Mouse (Mus musculus) intestine, embryonic 16.5 days (tissue): Measurements from ENCODE around the gene Abcb6. TPM values are rescaled to one million over a fixed set of nuclear protein-coding genes. Genes with fewer than 3 reads are reported as not detected.

Source experiments
- ATAC-seq: fragments of 200-750 bp; cut with Nextera tagmentation; 2 replicates; pipeline ENCODE4 v1.8.0; 2017; ENCODE audit warnings: moderate TSS enrichment, moderate library complexity
- H3K27ac ChIP-seq: fragments of 300-500 bp; sonication (generic); 2 replicates; pipeline ENCODE4 v1.5.1; 2014; ENCODE audit warnings: mild to moderate bottlenecking, low read length
- H3K27me3 ChIP-seq: fragments of 300-500 bp; sonication (generic); replicated peaks from 2 replicates; pipeline ENCODE4 v1.6.1; 2014; ENCODE audit warnings: low read length, control low read depth, mixed read lengths; ENCODE audit not compliant: control insufficient read depth, insufficient read depth
- H3K36me3 ChIP-seq: fragments of 300-500 bp; sonication (generic); 2 replicates; pipeline ENCODE4 v1.6.1; 2014; ENCODE audit warnings: low read length, control low read depth; ENCODE audit not compliant: control insufficient read depth, insufficient read depth
- H3K4me1 ChIP-seq: fragments of 300-500 bp; sonication (generic); 2 replicates; pipeline ENCODE4 v1.6.1; 2014; ENCODE audit warnings: low read length, control low read depth, mixed read lengths; ENCODE audit not compliant: control insufficient read depth, insufficient read depth
- H3K4me2 ChIP-seq: fragments of 300-500 bp; sonication (generic); 2 replicates; pipeline ENCODE4 v1.6.1; 2014; ENCODE audit warnings: low read depth, low read length, control low read depth
- H3K4me3 ChIP-seq: fragments of 300-500 bp; sonication (generic); 2 replicates; pipeline ENCODE4 v1.5.1; 2014; ENCODE audit warnings: mild to moderate bottlenecking, low read length
- H3K9ac ChIP-seq: fragments of 300-500 bp; sonication (generic); 2 replicates; pipeline ENCODE4 v1.6.1; 2014; ENCODE audit warnings: low read depth, low read length
- H3K9me3 ChIP-seq: fragments of 300-500 bp; sonication (generic); 2 replicates; pipeline ENCODE4 v1.6.1; 2016; ENCODE audit warnings: low read length, control low read depth; ENCODE audit not compliant: control insufficient read depth
- WGBS: fragments of 180-500 bp; shearing (Covaris S2); extraction: QIAGEN DNeasy Blood & Tissue Kit; methylation state at CpG from one replicate; pipeline ENCODE4 v1.1.7; 2014; 5-methylcytosine and 5-hydroxymethylcytosine counted together
- polyA plus RNA-seq: library from polyadenylated mRNA; unstranded; fragments of >200 nt; fragmentation: Nextera tagmentation; extraction: Ambion mirVana; gene quantifications from 2 replicates; pipeline ENCODE4 v1.2.1, GENCODE M21; 2015

Abcb6 gene
- polyA plus RNA-seq, 1 experiment from 2014 or later: 27.8 TPM

GRCm38 (mm10) chr1:75219078-75219477 lies 38.9 kb upstream of the Abcb6 start:
- under 1% methylated on average over 24 of the region's 24 CpGs for WGBS
- peak; percentile 89 for ATAC-seq
- H3K4me2 ChIP-seq: peak overlapping the region; percentile 99
- peaks cover 21% of the 10 kb centered on the region; the same call in 1 of the 2 replicates for H3K27me3 ChIP-seq
- H3K36me3 ChIP-seq: 0 out of 2 replicates have a peak, but pooled peaks cover 8% of the 10 kb centered on the region
- peak overlapping the region; percentile 75 for H3K9ac ChIP-seq
- peak overlapping the region; percentile 80 for H3K27ac ChIP-seq
- no peaks in the 10 kb centered on the region for H3K9me3 ChIP-seq
- peak overlapping the region; percentile 64 for H3K4me3 ChIP-seq
- peaks cover 26% of the 10 kb centered on the region for H3K4me1 ChIP-seq

- Histone ChIP-seq H3K27me3 (peaks cover 21% of the 10 kb centered on the region; the same call in 1 of the 2 replicates), H3K4me2 (peak overlapping the region; percentile 99), H3K9ac (peak overlapping the region; percentile 75), H3K27ac (peak overlapping the region; percentile 80), H3K4me3 (peak overlapping the region; percentile 64), H3K4me1 (peaks cover 32% of the 10 kb centered on the region), H3K36me3 (peaks cover 15% of the 10 kb centered on the region; the same call in 1 of the 2 replicates), H3K9me3 (no peaks in the 10 kb centered on the region)
- WGBS: 2% methylated on average over 38 of the region's 38 CpGs
- peak; percentile 39 for ATAC-seq
These were observed 38.2 kb upstream of the Abcb6 start for GRCm38 (mm10) chr1:75218227-75219001.

- H3K9ac ChIP-seq: peak overlapping the region; percentile 75
- WGBS: 2% methylated on average over 6 of the region's 6 CpGs
- peak overlapping the region; percentile 80 for H3K27ac ChIP-seq
- peaks cover 17% of the 10 kb centered on the region; the same call in 1 of the 2 replicates for H3K36me3 ChIP-seq
- peaks cover 37% of the 10 kb centered on the region for H3K4me1 ChIP-seq
- H3K4me3 ChIP-seq: peak overlapping the region; percentile 64
- no peaks in the 10 kb centered on the region for H3K9me3 ChIP-seq
- peak overlapping the region; percentile 99 for H3K4me2 ChIP-seq
- peaks cover 21% of the 10 kb centered on the region; the same call in 1 of the 2 replicates for H3K27me3 ChIP-seq
- 0 out of 2 replicates have a peak, but pooled peaks have one; percentile 1 for ATAC-seq
These were observed 37.7 kb upstream of the Abcb6 start for GRCm38 (mm10) chr1:75217893-75218226.

DNA sequence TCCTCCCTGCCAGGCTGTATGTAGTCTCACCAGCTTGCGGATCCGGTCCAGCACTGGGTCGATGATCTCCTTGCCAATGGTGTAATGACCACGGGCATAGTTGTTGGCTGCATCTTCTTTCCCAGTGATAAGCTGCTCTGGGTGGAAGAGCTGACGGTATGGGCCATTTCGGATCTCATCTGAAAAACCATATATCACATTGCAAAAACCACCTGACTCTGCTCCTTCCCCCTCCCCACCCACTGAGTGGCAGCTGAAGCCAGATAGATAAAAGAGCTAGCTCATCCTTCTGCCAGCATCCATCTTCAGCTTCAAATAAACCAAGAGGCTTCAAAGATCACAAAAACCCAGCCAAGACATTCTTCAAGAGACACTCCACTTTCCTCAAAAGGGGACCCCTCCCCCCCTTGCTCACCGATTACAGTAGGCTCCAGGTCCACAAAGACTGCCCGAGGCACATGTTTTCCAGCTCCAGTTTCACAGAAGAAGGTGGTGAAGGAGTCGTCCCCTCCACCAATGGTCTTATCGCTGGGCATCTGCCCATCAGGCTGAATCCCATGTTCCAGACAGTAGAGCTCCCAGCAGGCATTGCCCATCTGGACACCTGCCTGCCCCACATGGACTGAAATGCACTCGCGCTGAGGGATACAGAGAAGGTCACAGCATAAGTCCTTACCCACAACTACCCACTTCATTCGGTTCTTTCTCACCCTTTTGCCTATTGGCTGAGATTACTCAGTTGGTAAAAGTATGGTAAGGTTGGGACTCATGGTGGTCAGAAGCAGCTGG lies 36.8 kb upstream of the Abcb6 start:
- Histone ChIP-seq H3K9me3 (no peaks in the 10 kb centered on the region), H3K4me2 (peak overlapping the region; percentile 99), H3K9ac (peak overlapping the region; percentile 39), H3K4me1 (peaks cover 46% of the 10 kb centered on the region), H3K4me3 (peak overlapping the region; percentile 64), H3K27ac (peak overlapping the region; percentile 80), H3K27me3 (peaks cover 21% of the 10 kb centered on the region; the same call in 1 of the 2 replicates), H3K36me3 (peaks cover 21% of the 10 kb centered on the region)
- 74% methylated on average over 13 of the region's 13 CpGs for WGBS
- no peak for ATAC-seq

DNA sequence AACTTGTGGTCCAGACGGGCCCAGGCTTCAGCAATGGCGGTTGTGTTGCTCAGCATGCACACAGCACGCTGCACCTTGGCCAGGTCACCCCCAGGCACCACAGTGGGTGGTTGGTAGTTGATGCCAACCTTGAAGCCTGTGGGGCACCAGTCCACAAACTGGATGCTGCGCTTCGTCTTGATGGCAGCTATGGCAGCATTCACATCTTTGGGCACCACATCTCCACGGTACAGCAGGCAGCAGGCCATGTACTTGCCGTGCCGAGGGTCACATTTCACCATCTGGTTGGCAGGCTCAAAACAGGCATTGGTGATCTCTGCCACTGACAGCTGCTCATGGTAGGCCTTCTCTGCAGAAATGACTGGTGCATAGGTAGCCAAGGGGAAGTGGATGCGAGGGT lies 35.6 kb upstream of the Abcb6 start:
- WGBS: 92% methylated on average over 9 of the region's 9 CpGs
- Histone ChIP-seq H3K4me3 (no peak overlapping the region), H3K27me3 (peaks cover 19% of the 10 kb centered on the region; the same call in 1 of the 2 replicates), H3K4me2 (no peak overlapping the region), H3K9me3 (no peaks in the 10 kb centered on the region), H3K9ac (no peak overlapping the region), H3K27ac (no peak overlapping the region), H3K36me3 (peaks cover 21% of the 10 kb centered on the region), H3K4me1 (peaks cover 53% of the 10 kb centered on the region)
- ATAC-seq: no peak

DNA sequence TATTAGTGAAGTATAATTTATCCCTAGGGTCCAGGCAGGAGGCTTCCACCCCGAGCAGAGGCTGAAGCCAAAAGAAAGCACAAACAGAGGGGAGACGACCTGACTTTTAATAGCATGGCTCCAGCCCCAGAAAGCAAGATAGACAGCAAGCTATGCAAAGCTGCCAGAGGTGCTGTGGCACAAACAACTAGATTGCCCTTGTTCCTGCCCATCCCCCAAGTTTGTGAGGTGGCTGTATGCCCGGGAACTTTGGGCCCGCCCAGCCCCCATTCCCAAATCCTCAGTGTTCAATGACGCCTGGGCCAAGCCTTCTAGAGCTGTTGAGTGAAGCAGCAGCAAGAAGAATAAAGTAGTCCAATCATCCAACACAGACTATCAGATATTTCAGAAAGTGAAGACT lies 34.7 kb upstream of the Abcb6 start:
- ATAC-seq: no peak
- H3K9me3 ChIP-seq: no peaks in the 10 kb centered on the region
- H3K27ac ChIP-seq: peak overlapping the region; percentile 89
- no peak overlapping the region for H3K9ac ChIP-seq
- WGBS: 55% methylated on average over 5 of the region's 5 CpGs
- H3K27me3 ChIP-seq: peaks cover 11% of the 10 kb centered on the region; the same call in 1 of the 2 replicates
- no peak overlapping the region for H3K4me3 ChIP-seq
- H3K4me1 ChIP-seq: peaks cover 57% of the 10 kb centered on the region
- 0 out of 2 replicates have a peak overlapping the region, but pooled peaks have one; percentile 16 for H3K4me2 ChIP-seq
- peaks cover 21% of the 10 kb centered on the region for H3K36me3 ChIP-seq

DNA sequence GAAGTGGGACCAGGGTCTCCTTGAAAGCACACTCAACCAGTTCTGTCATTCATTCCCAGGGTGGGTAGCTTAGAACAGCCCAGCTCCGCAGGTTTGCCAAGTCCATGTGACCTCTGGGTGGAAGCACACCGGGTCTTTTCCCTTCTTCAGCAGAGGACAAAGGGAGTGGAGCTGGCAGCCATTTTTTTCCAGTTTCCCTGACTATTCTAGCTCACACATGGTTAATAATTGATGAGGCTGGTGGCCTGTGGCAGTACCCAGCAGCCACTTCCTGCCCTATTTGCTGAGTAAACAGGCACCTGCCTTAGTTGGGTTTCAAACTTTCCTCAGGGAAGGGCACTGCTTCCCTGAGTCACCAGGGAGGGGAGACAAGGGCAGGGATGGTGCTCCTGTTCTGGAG lies 34.2 kb upstream of the Abcb6 start:
- peak; percentile 62 for ATAC-seq
- Histone ChIP-seq H3K4me2 (peak overlapping the region; percentile 14; the same call in 1 of the 2 replicates), H3K27me3 (peaks cover 7% of the 10 kb centered on the region; the same call in 1 of the 2 replicates), H3K9ac (peak overlapping the region; percentile 34; the same call in 1 of the 2 replicates), H3K4me1 (peaks cover 56% of the 10 kb centered on the region), H3K36me3 (peaks cover 21% of the 10 kb centered on the region), H3K27ac (peak overlapping the region; percentile 89), H3K4me3 (peak overlapping the region; percentile 13; the same call in 1 of the 2 replicates), H3K9me3 (no peaks in the 10 kb centered on the region)
- 41% methylated on average over 2 of the region's 2 CpGs for WGBS

DNA sequence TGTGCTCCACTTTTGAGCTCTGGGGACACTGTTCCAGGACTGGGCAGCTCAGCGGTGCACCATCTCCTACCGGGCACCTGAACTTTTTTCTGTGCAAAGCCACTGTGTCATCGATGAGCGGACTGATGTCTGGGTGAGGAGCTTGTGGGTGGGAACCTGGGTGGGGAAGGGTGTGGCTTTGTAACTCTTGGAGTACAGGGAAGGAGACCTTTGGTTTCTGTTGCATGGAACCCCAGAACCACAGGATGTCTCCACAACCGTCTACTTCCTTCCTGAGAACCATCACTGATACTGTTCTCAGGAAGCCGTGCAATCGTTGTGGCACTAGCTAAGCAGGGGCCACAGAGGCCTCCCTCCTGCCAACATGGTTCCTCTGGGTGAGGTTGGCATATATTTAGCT lies 32.9 kb upstream of the Abcb6 start:
- peaks cover 60% of the 10 kb centered on the region for H3K4me1 ChIP-seq
- no peak overlapping the region for H3K4me3 ChIP-seq
- H3K27me3 ChIP-seq: no peaks in the 10 kb centered on the region
- H3K9me3 ChIP-seq: no peaks in the 10 kb centered on the region
- WGBS: 75% methylated on average over 7 of the region's 7 CpGs
- H3K9ac ChIP-seq: no peak overlapping the region
- 0 out of 2 replicates have a peak overlapping the region, but pooled peaks have one; percentile 8 for H3K4me2 ChIP-seq
- H3K36me3 ChIP-seq: peaks cover 21% of the 10 kb centered on the region
- H3K27ac ChIP-seq: peak overlapping the region; percentile 89; the same call in 1 of the 2 replicates
- peak; percentile 3; the same call in 1 of the 2 replicates for ATAC-seq

GRCm38 (mm10) chr1:75212542-75212941 lies 32.4 kb upstream of the Abcb6 start:
- Histone ChIP-seq H3K4me1 (peaks cover 57% of the 10 kb centered on the region), H3K27ac (no peak overlapping the region), H3K36me3 (peaks cover 21% of the 10 kb centered on the region), H3K27me3 (no peaks in the 10 kb centered on the region), H3K4me2 (0 out of 2 replicates have a peak overlapping the region, but pooled peaks have one; percentile 8), H3K9ac (no peak overlapping the region), H3K9me3 (no peaks in the 10 kb centered on the region), H3K4me3 (no peak overlapping the region)
- no peak for ATAC-seq
- 61% methylated on average over 4 of the region's 4 CpGs for WGBS
